Mouse (Mus musculus) 3T3-L1 (cell line): ENCODE measurements around the gene Lrrc51.
"Not testable (repeated sequence)": the region's sequence is repeated elsewhere in the genome, so short reads cannot be mapped to it uniquely, and the experiment has no call there.

ENCODE experiments used
- DNase-seq: peaks from one replicate; pipeline ENCODE4 v3.0.0-alpha.2; 2015; ENCODE audit warnings: low read depth, low spot score

Lrrc51 gene

DNA sequence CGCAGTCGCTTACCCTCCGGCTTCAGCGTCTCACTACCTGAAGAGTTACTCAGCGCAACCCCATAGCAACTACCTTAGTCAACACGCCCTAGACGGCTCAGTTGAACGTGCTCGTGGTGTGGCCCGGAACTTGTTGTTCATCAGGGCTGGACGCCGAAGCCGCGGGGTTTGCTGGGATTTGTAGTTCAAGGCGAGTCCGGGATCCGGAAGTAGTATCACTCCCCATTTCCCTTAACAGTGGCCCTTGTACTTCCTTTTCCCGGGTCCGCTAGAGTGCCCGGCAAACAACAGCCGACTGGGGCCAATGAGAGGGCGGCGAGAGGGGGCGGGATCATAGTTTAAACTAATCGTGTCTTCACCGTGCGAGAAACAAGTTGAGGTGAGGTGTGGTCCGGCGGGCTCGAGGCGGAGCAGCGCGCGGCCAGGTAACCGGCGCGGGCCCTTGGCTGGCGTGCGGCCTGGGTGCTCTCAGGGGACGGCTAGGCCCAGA is at the start of gene Lrrc51, which contains the start of gene Numa1:
Gene Lrrc51, minus strand, starts transcription at position 145 of the 490 bp plus-strand sequence.
Gene Numa1, plus strand, starts transcription at position 361 of the 490 bp plus-strand sequence.
- DNase-seq = peak; percentile 98

GRCm38 (mm10) chr7:101982735-101983134 is 49.0 kb upstream of the Lrrc51 start:
- no peak for DNase-seq

GRCm38 (mm10) chr7:101974505-101974904 is 40.8 kb upstream of the Lrrc51 start:
- peak; percentile 70 for DNase-seq

DNA sequence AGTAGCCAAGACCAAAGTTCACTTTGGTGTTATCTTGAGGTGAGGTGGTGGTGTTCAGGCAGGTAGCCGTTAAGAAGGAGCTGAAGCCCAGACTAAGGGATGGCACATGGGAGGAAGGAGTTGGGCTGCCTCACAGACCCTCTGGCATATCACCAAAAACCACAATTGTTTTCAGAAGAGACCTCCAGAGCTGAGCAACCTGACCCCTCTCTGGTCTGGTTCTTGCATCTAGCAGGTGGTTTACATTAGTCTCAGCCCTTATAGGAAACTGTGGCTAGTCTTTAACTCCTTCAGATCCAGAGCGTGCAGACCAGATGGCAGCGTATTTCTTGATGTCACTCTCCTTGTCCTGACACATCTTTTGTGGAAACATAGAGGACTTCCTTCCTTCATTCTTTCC is 40.0 kb upstream of the Lrrc51 start:
- DNase-seq = peak; percentile 40

- DNase-seq = peak; percentile 83
Measured at GRCm38 (mm10) chr7:101971721-101972120, 38.0 kb upstream of the Lrrc51 start.

DNA sequence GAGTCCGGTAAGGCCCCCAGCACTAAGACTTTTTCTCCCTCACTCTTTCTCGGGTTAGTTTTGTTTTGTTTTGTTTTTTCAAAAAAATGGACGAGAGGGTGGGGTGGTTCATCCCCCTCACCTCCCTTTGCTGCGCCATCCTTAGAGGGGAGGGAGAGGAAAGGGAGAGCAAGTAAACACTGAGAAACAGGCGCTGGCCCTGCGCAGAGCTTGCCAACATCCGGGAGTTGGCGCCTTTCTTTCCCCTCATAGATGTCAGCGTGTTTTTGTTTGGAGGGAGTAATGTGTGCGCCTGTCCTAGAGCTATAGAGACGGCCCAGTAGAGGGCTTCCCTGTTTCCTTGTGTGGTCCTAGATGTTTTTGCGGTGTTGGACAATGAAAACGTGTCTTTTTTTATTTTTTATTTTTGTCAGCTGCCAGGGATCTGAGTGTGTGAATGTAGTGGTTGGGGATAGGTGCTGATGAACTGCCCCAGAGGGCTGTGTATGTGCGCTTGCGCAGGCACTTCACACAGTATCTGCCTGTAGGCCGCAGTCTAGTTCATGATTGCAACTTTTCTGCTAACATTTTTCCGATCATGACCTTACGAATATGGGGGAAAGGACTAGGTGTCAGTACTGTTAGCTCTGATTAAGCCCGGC is 37.2 kb upstream of the Lrrc51 start:
- peak; percentile 76 for DNase-seq

- DNase-seq = peak; percentile 93
Measured at GRCm38 (mm10) chr7:101970429-101970775, 36.7 kb upstream of the Lrrc51 start.

GRCm38 (mm10) chr7:101969694-101970428 is 36.2 kb upstream of the Lrrc51 start:
- DNase-seq = peak; percentile 82

DNA sequence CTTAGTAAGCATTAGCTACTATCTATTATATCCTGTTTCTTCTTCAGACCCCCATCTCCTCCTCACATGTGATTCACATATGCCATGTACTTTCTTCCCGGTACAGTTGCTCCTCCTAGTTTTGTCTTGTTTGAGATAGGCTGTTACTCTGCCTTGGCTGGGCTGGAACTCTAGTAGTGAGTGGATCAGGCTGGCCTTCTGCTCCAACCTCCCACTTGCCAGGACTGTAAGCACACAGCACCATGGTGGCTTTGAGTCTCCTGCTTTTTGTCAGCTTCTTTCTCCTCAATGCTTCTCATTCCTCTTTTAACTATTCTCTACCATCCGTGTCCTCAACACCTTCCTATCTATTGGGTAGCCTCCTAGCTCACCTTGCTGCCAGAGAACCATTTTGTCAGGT is 35.1 kb upstream of the Lrrc51 start:
- DNase-seq = no peak

GRCm38 (mm10) chr7:101967256-101967655 is 33.6 kb upstream of the Lrrc51 start:
- DNase-seq = no peak

- DNase-seq = peak; percentile 64
Measured at GRCm38 (mm10) chr7:101965606-101966005, 31.9 kb upstream of the Lrrc51 start.

DNA sequence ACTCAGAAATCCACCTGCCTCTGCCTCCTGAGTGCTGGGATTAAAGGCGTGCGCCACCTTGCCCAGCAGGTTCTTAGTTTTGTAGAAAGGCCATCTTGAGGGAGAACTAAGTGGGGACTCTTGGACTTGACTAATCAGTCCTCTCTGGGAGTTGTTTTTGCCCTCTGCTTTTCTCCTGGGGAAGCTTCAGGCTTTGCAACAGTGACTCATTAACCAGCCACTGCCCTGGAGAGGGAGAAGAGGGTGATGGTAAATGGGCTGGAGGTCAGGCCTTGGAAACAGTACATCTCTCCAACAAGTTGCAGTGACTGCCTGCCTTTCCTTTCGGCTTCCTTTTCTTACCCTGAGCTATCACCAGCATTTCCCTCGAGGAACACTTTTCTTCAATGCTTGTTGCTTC is 30.9 kb upstream of the Lrrc51 start:
- peak; percentile 74 for DNase-seq

DNA sequence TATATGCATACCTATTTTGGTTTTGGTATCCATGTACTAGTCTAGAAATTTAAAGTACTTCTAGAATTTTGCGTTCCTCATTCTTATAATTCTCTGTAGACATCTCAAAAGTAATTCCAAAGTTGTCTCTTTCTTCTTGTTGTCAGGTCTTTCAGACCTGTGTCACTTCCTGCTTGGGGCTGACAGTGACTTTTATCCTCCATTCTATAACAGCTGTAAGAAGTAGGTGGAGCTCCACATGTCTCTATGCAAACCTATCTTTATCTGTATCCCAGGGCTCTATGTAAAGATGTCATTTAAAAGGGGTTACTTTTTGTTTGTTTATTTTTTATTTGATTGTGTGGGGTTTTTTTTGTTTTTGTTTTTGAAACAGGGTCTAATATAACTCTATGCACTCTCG is 29.9 kb upstream of the Lrrc51 start:
- DNase-seq = no peak

- no peak for DNase-seq
Measured at GRCm38 (mm10) chr7:101962829-101963228, 29.1 kb upstream of the Lrrc51 start.

GRCm38 (mm10) chr7:101956911-101957310 is 23.2 kb upstream of the Lrrc51 start:
- DNase-seq = no peak

DNA sequence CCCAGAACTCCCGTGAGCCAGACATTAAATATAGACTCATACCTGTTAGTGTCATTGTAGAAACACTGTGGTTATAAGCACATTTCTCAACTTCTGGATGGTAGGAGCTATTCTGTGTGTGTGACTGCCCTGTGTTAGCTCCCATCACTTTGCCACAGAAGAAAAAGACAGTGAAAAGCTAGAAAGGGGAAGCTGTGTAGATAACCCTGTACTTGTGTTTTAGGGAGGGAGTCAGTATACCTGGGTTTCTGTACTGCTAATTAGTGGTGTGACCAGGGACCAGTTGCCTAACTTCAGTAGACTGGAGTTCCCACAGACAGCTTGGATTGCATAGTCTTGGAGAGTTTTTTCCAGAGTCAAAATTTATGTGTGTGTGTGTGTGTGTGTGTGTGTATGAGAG is 22.8 kb upstream of the Lrrc51 start:
- DNase-seq = no peak

DNA sequence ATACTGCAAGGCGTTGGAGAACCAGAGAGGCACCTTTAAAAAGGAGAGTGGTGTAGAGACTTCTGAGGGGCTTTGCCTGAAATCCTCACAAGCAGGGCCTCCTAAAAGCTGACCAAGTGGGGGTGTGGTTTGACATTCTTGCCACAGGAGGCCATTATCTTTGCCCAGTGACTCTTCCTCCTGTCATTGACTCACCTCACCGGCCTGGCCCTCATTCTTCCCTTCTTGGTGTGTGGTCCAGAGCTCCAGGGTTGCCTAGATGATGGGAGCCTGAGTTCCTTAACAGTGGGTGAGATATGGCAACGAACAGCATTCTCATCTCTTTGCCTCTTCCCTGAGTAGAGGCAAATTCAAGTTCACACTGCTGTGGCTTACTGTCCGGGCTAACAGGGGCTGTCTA is 22.2 kb upstream of the Lrrc51 start:
- no peak for DNase-seq

DNA sequence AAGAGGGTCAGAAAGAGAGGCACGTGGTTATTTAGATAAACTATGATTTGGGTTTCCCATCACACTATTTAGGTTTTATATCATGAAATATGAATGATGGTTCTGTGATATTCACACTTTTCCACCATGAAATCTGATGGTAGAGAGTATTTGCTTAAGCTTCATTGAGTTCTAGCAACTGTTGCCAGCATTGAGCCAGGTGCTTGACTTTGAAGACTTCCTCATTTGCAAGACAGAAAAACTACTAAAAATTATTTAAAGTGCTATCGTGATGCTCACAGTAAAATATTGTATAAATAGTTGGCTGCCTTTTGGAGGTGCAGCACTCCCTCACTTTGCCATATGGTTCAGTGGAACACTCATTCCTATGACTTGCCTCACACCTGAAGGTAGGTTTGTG is 21.6 kb upstream of the Lrrc51 start:
- DNase-seq = no peak

GRCm38 (mm10) chr7:101954163-101954562 is 20.5 kb upstream of the Lrrc51 start:
- no peak for DNase-seq

- no peak for DNase-seq
Measured at GRCm38 (mm10) chr7:101952098-101952497, 18.4 kb upstream of the Lrrc51 start.

GRCm38 (mm10) chr7:101951648-101952047 is 18.0 kb upstream of the Lrrc51 start:
- DNase-seq = no peak

DNA sequence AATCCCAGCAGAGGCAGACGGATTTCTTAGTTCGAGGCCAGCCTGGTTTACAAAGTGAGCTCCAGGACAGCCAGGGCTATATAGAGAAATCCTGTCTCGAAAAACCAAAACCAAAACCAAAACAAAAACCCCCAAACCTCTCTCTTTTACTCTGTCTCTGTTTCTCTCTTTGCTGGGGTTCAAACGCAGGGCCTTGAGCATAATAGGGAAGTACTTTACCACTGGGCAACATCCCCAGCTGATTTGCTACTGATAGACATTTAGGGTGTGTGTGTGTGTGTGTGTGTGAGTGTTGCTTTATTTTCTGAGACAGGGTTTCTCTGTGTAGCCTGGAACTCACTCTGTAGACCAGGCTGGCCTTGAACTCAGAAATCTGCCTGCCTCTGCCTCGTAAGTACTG is 15.3 kb upstream of the Lrrc51 start:
- DNase-seq = not testable (repeated sequence)

DNA sequence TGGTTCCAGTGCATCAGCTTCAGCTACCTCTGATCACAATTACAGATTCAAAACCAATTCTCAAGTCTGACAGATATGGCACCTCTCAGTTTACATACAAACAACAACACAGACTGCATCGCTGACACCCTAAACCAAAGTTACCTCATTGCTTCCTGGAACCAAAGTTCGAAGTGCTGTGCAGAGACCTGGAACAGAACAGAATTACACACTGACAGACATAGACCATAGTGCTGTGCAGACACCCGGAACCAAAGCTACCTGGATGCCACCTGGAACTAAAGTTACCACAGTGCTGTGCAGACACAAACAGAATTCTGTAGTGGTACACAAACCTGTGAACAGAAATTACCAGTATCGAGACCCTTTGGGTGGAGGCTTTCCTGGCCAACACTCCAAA is 6.1 kb upstream of the Lrrc51 start:
- no peak for DNase-seq
